Mouse (Mus musculus) heart, adult 8-10 months (tissue): ENCODE data around the gene Gna15. TPM values are rescaled to one million over a fixed set of nuclear protein-coding genes. Genes with fewer than 3 reads are reported as not detected.

ENCODE experiments used
- microRNA-seq: library from miRNA; unstranded; fragments of <30 nt; microRNA quantifications from one replicate; pipeline ENCODE4 v1.2.0, GENCODE M21; 2022
- total RNA-seq, 4 experiments: library from RNA; stranded (reverse); gene quantifications; 2 replicates each; pipeline ENCODE4 v1.2.4; 2022

Gene Gna15
- total RNA-seq, 4 experiments from 2014 or later = 0.37 to 0.78 (median 0.54) TPM

Small RNAs within 50 kb of the gene (microRNA-seq; reads per million reads assigned to microRNA genes)
- not detected for gene Gm25595

Other genes with a start within 250 kb of the Gna15 start
- gene Tjp3, start 232.6 kb downstream of the Gna15 start, total RNA-seq = under 1 TPM in 1 of 4 experiments, not detected in 3; 0.22 TPM
- gene Pip5k1c, start 231.3 kb downstream of the Gna15 start, total RNA-seq = 10 to 100 TPM; 25.7 to 29.5 (median 26.8) TPM
- 10 to 100 TPM; 14.4 to 19.2 (median 16.3) TPM for gene Cactin, start 203.1 kb downstream of the Gna15 start, total RNA-seq
- gene Tbxa2r, start 195.5 kb downstream of the Gna15 start, total RNA-seq = 1 to 10 TPM; 2.7 to 5.4 (median 3.5) TPM
- gene Gipc3, start 181.0 kb downstream of the Gna15 start, total RNA-seq = 1 to 10 TPM; 4.1 to 6.6 (median 5.2) TPM
- gene Hmg20b, start 173.7 kb downstream of the Gna15 start, total RNA-seq = 10 to 100 TPM; 52.4 to 61.2 (median 57.1) TPM
- gene Mfsd12, start 166.7 kb downstream of the Gna15 start, total RNA-seq = 10 to 100 TPM in 1 of 4 experiments, 1 to 10 TPM in 3; 9.2 to 11.4 (median 9.8) TPM
- gene 4930404N11Rik, start 158.4 kb downstream of the Gna15 start, total RNA-seq = under 1 TPM in 2 of 4 experiments, not detected in 2; 0.29 to 0.66 TPM
- 10 to 100 TPM; 25.9 to 39.0 (median 32.2) TPM for gene Fzr1, start 145.7 kb downstream of the Gna15 start, total RNA-seq
- gene Dohh, start 139.8 kb downstream of the Gna15 start, total RNA-seq = 10 to 100 TPM; 49.1 to 55.0 (median 53.8) TPM
- 1 to 10 TPM in 2 of 4 experiments, under 1 TPM in 2; 0.73 to 1.3 (median 1.0) TPM for gene Gm48551, start 139.8 kb downstream of the Gna15 start, total RNA-seq
- gene Gm48552, start 135.2 kb downstream of the Gna15 start, total RNA-seq = under 1 TPM in 2 of 4 experiments, not detected in 2; 0.50 to 0.72 TPM
- gene Smim24, start 131.2 kb downstream of the Gna15 start, total RNA-seq = 1 to 10 TPM; 1.4 to 2.4 (median 1.9) TPM
- gene Nfic, start 68.6 kb downstream of the Gna15 start, total RNA-seq = 100 to 1,000 TPM; 100 to 132 (median 108) TPM
- gene Celf5, start 41.5 kb downstream of the Gna15 start, total RNA-seq = under 1 TPM in 2 of 4 experiments, not detected in 2; 0.12 to 0.29 TPM
- gene Ncln, start 27.8 kb downstream of the Gna15 start, total RNA-seq = 10 to 100 TPM; 48.7 to 72.7 (median 66.7) TPM
- 1 to 10 TPM in 2 of 4 experiments, under 1 TPM in 2; 0.88 to 1.4 (median 1.0) TPM for gene S1pr4, start 24.1 kb downstream of the Gna15 start, total RNA-seq
- 10 to 100 TPM; 47.7 to 54.1 (median 50.9) TPM for gene Gna11, start 21.0 kb upstream of the Gna15 start, total RNA-seq
- gene Aes, start 35.3 kb upstream of the Gna15 start, total RNA-seq = 1,000 to 10,000 TPM; 1,133 to 1,192 (median 1,173) TPM
- gene Tle2, start 50.3 kb upstream of the Gna15 start, total RNA-seq = 10 to 100 TPM in 2 of 4 experiments, 1 to 10 TPM in 2; 5.4 to 12.1 (median 9.1) TPM
- gene Tle6, start 76.8 kb upstream of the Gna15 start, total RNA-seq = 10 to 100 TPM in 1 of 4 experiments, 1 to 10 TPM in 3; 6.8 to 12.7 (median 9.3) TPM
- gene BC025920, start 82.0 kb upstream of the Gna15 start, total RNA-seq = 1 to 10 TPM; 2.3 to 4.4 (median 3.0) TPM
- 1 to 10 TPM; 6.8 to 8.4 (median 7.3) TPM for gene Sirt6, start 103.6 kb upstream of the Gna15 start, total RNA-seq
- 10 to 100 TPM in 1 of 4 experiments, 1 to 10 TPM in 3; 7.3 to 12.4 (median 8.5) TPM for gene Ankrd24, start 104.3 kb upstream of the Gna15 start, total RNA-seq
- gene Gm10778, start 124.8 kb upstream of the Gna15 start, total RNA-seq = 1 to 10 TPM; 1.8 to 2.2 (median 2.1) TPM
- 1 to 10 TPM; 3.7 to 5.7 (median 5.1) TPM for gene Zfp433, start 180.6 kb upstream of the Gna15 start, total RNA-seq
- gene Gm3055, start 246.9 kb upstream of the Gna15 start, total RNA-seq = 1 to 10 TPM; 1.4 to 4.2 (median 2.5) TPM